Mouse (Mus musculus) liver, embryonic 16.5 days (tissue): ENCODE data around the gene Ndufaf1. TPM values are rescaled to one million over a fixed set of nuclear protein-coding genes. Genes with fewer than 3 reads are reported as not detected.
A peak's percentile ranks its signal among the peaks of the same experiment; 100 is the strongest.

Source experiments
- ATAC-seq: fragments of 200-750 bp; cut with Nextera tagmentation; 2 replicates; pipeline ENCODE4 v1.8.0; 2017; ENCODE audit warnings: low read depth, mild to moderate bottlenecking, moderate number of reproducible peaks, moderate library complexity
- H3K27ac ChIP-seq: fragments of 300-500 bp; sonication (generic); 2 replicates; pipeline ENCODE4 v1.5.1; 2014; ENCODE audit warnings: mild to moderate bottlenecking, low read length
- H3K27me3 ChIP-seq: fragments of 300-500 bp; sonication (generic); 2 replicates; pipeline ENCODE4 v1.6.1; 2014; ENCODE audit warnings: low read depth, low read length, mixed read lengths; ENCODE audit not compliant: control insufficient read depth, insufficient read depth
- H3K36me3 ChIP-seq: fragments of 300-500 bp; sonication (generic); 2 replicates; pipeline ENCODE4 v1.6.1; 2014; ENCODE audit warnings: mild to moderate bottlenecking; ENCODE audit not compliant: control insufficient read depth, insufficient read depth
- H3K4me1 ChIP-seq: fragments of 300-500 bp; sonication (generic); 2 replicates; pipeline ENCODE4 v1.6.1; 2014; ENCODE audit warnings: low read depth, low read length, mixed read lengths; ENCODE audit not compliant: control insufficient read depth
- H3K4me2 ChIP-seq: fragments of 300-500 bp; sonication (generic); 2 replicates; pipeline ENCODE4 v1.6.1; 2014; ENCODE audit warnings: low read depth, low read length, mixed read lengths
- H3K4me3 ChIP-seq: fragments of 300-500 bp; sonication (generic); 2 replicates; pipeline ENCODE4 v1.5.1; 2014; ENCODE audit warnings: low read depth, mild to moderate bottlenecking, low read length
- H3K9ac ChIP-seq: fragments of 300-500 bp; sonication (generic); 2 replicates; pipeline ENCODE4 v1.6.1; 2014; ENCODE audit warnings: low read depth, low read length
- H3K9me3 ChIP-seq: fragments of 300-500 bp; sonication (generic); replicated peaks from 2 replicates; pipeline ENCODE4 v1.6.1; 2016; ENCODE audit warnings: low read length; ENCODE audit not compliant: control insufficient read depth
- WGBS: fragments of 180-500 bp; shearing (Covaris S2); extraction: QIAGEN DNeasy Blood & Tissue Kit; methylation state at CpG from one replicate; pipeline ENCODE4 v1.1.7; 2014; ENCODE audit not compliant: insufficient replicate concordance; 5-methylcytosine and 5-hydroxymethylcytosine counted together
- polyA plus RNA-seq: library from polyadenylated mRNA; unstranded; fragments of >200 nt; fragmentation: Nextera tagmentation; extraction: Ambion mirVana; gene quantifications from 2 replicates; pipeline ENCODE4 v1.2.1, GENCODE M21; 2015

Ndufaf1 gene
- 28.2 and 29.5 TPM in 2 replicates for polyA plus RNA-seq

DNA sequence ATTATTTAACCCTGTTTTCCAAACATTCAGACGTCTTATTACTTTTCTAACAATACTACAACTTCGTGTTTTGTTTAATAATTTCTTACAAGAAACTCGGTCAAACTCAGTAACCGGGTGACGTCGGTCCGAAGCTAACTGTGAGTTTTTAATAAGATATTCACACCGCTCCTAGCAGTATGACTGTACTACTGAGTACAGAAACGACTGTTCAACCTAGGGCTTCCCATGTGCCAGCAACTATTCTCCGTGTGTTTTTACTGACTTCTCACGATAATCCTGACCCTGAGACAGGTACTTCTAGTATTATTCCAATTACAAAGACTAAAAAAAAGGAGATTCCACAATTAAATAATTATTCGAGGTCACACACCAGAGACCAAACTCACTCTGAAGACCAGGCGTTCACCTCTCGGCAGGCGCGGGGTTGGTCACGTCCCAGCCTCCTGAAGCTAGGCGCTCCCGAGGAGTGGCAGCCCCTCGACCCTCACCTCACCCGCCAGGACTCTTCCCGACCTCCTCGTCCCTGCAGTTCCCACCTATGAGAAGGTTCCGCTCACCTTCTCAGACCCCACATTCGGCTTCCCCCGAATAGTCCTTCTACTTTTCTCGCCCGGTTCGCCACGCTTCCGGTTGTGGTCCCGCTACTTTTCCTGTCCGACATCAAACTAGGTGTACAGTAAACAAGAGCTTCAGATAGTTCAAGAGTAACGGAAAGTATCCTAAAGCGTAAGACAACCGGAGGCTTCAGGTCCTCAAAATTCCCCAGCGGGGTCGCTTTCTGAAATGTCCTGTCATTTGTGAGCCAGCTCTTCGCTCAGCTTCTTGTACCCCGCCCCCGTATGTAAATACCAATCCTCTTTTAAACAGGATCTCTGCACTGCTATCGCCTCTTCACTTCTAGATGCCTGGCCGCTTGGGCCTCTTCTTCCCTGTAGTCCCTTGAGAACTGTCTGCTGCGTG is at the start of gene Ndufaf1:
TSS of gene Ndufaf1 (minus strand) at position 608 of the 963 bp plus-strand sequence.
- no peaks in the 10 kb centered on the region for H3K27me3 ChIP-seq
- ATAC-seq = peak; percentile 84
- no peaks in the 10 kb centered on the region for H3K9me3 ChIP-seq
- H3K27ac ChIP-seq = peak within 1 kb of the TSS; percentile 69
- under 1% methylated on average over 44 of the region's 44 CpGs for WGBS
- peak within 1 kb of the TSS; percentile 80 for H3K4me3 ChIP-seq
- H3K9ac ChIP-seq = peak within 1 kb of the TSS; percentile 89
- H3K4me2 ChIP-seq = peak within 1 kb of the TSS; percentile 76
- H3K36me3 ChIP-seq = no peaks in the 10 kb centered on the region
- H3K4me1 ChIP-seq = peaks cover 9% of the 10 kb centered on the region

DNA sequence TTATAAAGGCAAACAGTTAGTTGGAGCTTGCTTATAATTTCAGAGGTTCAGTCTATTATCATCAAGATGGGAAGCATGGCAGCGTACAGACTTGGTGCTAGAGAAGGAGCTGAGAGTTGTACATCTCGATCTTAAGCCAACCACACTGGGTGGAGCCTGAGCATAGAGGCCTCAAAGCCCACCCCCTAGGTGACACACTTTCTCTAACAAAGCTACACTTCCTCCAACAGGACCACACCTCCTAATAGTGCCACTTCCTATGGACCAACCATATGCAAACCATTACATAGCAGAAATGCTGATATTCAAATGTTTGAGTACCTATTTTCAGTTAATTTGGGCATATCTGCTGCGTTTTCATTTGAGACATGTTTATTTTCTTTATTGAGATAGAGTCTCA is 47.4 kb upstream of the Ndufaf1 start:
- Histone ChIP-seq H3K9ac (no peak overlapping the region), H3K9me3 (no peaks in the 10 kb centered on the region), H3K4me1 (no peaks in the 10 kb centered on the region; the same call in 1 of the 2 replicates), H3K4me2 (no peak overlapping the region), H3K27me3 (no peaks in the 10 kb centered on the region), H3K27ac (no peak overlapping the region), H3K36me3 (peaks cover 10% of the 10 kb centered on the region; the same call in 1 of the 2 replicates), H3K4me3 (no peak overlapping the region)
- ATAC-seq = no peak
- WGBS = 75% methylated on average over 3 of the region's 3 CpGs

DNA sequence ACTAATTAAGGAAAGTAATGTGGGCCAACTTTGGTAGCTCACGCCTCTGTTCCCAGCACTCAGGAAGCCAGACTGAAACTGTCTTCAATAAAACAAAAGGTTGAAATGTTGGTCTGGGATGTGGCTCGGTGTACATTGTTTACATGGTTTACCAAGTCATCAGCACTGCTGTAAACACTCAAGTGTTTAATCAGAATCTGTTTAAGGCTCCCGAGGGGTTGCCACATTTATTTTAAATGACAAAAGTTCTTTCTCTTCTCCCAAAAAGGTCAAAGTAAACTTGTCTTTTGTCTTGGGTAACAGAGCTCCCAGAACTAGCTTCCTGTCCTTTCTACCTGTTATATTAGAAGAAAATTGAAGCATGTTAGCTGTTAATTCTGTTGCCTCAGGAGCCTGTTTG is 45.0 kb upstream of the Ndufaf1 start:
- H3K4me2 ChIP-seq = no peak overlapping the region
- no peak overlapping the region for H3K27ac ChIP-seq
- peaks cover 8% of the 10 kb centered on the region; the same call in 1 of the 2 replicates for H3K36me3 ChIP-seq
- WGBS = 85% methylated on average over 3 of the region's 3 CpGs
- no peaks in the 10 kb centered on the region for H3K4me1 ChIP-seq
- no peak overlapping the region for H3K4me3 ChIP-seq
- no peak overlapping the region for H3K9ac ChIP-seq
- H3K9me3 ChIP-seq = no peaks in the 10 kb centered on the region
- ATAC-seq = no peak
- no peaks in the 10 kb centered on the region for H3K27me3 ChIP-seq

DNA sequence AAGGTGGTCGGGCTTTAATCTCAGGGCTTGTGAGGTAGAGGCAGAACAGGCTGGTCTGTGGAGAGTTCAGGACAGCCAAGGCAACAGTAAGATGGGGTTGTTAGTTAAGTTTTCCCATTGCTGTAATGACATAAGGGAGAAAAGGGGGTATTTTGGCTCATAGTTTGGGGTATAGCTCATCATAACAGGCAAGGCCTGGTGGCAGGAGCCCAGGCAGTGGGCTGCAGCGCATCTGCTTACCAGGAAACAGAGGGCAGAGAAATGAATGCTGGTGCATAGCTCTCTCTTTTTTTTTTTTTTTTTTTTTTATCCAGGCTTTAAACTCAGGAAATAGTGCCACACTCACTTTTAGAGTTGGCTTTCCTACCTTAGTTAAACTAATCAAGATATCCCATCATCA is 40.5 kb upstream of the Ndufaf1 start:
- Histone ChIP-seq H3K4me1 (no peaks in the 10 kb centered on the region; the same call in 1 of the 2 replicates), H3K9ac (no peak overlapping the region), H3K27me3 (no peaks in the 10 kb centered on the region), H3K4me2 (no peak overlapping the region), H3K9me3 (no peaks in the 10 kb centered on the region), H3K36me3 (0 out of 2 replicates have a peak, but pooled peaks cover 3% of the 10 kb centered on the region), H3K4me3 (no peak overlapping the region), H3K27ac (no peak overlapping the region)
- no peak for ATAC-seq
- WGBS = 88% methylated on average over 2 of the region's 2 CpGs

DNA sequence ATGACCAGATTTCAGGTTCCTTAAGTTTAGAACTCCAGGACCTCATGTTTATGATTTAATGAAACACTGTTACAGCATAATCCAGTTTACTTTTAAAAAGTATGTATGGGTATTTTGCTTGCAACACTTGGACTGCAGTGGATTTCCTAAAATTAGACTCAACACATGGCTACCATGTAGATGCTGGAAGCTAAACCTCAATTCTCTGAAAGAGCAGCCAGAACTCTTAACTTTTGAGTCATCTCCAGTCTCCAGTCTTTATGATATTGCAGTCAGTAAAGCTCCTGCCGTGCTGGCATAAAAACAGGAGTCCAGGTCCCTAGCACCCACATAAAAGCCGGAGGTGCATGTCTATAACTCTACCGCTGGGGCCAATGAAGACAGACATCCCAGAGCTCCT is 37.3 kb upstream of the Ndufaf1 start:
- Histone ChIP-seq H3K27me3 (no peaks in the 10 kb centered on the region), H3K9me3 (no peaks in the 10 kb centered on the region), H3K27ac (no peak overlapping the region), H3K9ac (no peak overlapping the region), H3K4me2 (no peak overlapping the region), H3K36me3 (no peaks in the 10 kb centered on the region), H3K4me3 (no peak overlapping the region), H3K4me1 (no peaks in the 10 kb centered on the region; the same call in 1 of the 2 replicates)
- WGBS = 86% methylated on average over 3 of the region's 3 CpGs
- ATAC-seq = no peak

DNA sequence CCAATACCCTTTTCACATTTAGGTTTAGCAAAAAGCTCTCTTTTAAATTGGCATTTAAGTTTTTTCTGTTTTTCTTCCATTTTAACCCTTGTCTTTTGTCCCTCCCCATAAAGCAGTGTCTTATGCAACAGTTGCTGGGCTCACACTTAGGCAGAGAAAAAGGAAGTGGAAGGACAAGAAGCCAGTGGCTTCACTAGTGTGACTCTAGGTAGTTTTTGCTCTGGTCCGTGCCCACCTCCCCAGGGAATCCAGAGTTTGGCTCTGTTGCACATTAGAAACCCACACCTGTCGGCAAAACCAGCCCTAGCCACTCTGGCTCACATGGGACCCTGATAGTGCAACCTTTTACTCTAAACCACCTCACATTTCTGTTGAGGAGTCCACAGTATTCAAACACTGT is 35.8 kb upstream of the Ndufaf1 start:
- no peak for ATAC-seq
- 51% methylated on average over 2 of the region's 2 CpGs for WGBS

DNA sequence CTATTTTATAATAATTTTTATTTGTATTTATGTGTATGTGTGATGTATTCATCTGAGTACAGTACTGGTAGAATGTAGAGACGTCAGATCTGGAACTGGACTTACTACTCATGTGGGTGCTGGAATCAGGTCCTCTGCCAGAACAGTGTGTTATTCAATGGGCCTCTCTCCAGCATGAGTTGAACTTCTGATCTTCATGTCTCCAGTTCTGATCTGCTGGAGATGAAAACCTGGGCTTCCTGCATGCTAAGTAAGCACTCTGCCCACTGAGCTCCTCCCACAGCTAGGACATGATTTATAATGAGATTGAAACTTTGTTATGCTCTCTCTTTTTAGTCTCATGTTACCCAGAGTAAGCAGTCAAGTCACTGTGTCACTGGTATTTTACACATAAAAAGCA is 33.5 kb upstream of the Ndufaf1 start:
- WGBS = 63% methylated on average over 1 of the region's 1 CpGs
- no peaks in the 10 kb centered on the region for H3K9me3 ChIP-seq
- no peak overlapping the region for H3K4me2 ChIP-seq
- no peaks in the 10 kb centered on the region for H3K27me3 ChIP-seq
- H3K27ac ChIP-seq = no peak overlapping the region
- no peaks in the 10 kb centered on the region; the same call in 1 of the 2 replicates for H3K4me1 ChIP-seq
- no peak overlapping the region for H3K9ac ChIP-seq
- no peak for ATAC-seq
- H3K36me3 ChIP-seq = peaks cover 6% of the 10 kb centered on the region; the same call in 1 of the 2 replicates
- no peak overlapping the region for H3K4me3 ChIP-seq

More for the DNA sequence above, 35.8 kb upstream of the Ndufaf1 start:
- H3K27ac ChIP-seq = no peak overlapping the region
- no peak overlapping the region for H3K4me3 ChIP-seq
- H3K9ac ChIP-seq = no peak overlapping the region
- H3K4me1 ChIP-seq = no peaks in the 10 kb centered on the region; the same call in 1 of the 2 replicates
- no peaks in the 10 kb centered on the region for H3K27me3 ChIP-seq
- H3K9me3 ChIP-seq = no peaks in the 10 kb centered on the region
- no peak overlapping the region for H3K4me2 ChIP-seq
- H3K36me3 ChIP-seq = peaks cover 3% of the 10 kb centered on the region; the same call in 1 of the 2 replicates

DNA sequence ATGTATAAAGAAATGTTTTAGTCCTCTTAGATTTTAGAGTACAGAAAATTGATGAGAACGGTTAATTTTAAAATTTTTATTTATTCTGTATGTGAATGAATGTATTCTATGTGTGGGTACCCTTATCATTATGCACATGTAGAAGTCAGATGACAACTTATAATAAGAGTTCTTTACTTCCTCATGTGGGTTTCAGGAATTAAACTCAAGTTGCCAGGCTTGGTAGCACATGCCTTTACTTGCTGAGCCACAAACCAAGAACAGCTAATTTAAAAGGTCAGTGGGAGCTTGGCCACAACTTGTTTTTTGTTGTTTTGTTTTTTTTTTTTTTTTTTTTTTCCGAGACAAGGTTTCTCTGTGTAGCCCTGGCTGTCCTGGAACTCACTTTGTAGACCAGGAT is 32.2 kb upstream of the Ndufaf1 start:
- H3K9me3 ChIP-seq = no peaks in the 10 kb centered on the region
- no peak overlapping the region for H3K27ac ChIP-seq
- no peak for ATAC-seq
- 77% methylated on average over 2 of the region's 2 CpGs for WGBS
- H3K4me1 ChIP-seq = no peaks in the 10 kb centered on the region; the same call in 1 of the 2 replicates
- H3K4me2 ChIP-seq = no peak overlapping the region
- H3K4me3 ChIP-seq = no peak overlapping the region
- peaks cover 6% of the 10 kb centered on the region; the same call in 1 of the 2 replicates for H3K36me3 ChIP-seq
- no peaks in the 10 kb centered on the region for H3K27me3 ChIP-seq
- H3K9ac ChIP-seq = no peak overlapping the region
